Mouse (Mus musculus) midbrain, embryonic 14.5 days (tissue): ENCODE measurements around the gene Thada. TPM values are rescaled to one million over a fixed set of nuclear protein-coding genes. Genes with fewer than 3 reads are reported as not detected.
A peak's percentile ranks its signal among the peaks of the same experiment; 100 is the strongest.

Source experiments
- ATAC-seq: fragments of 200-750 bp; cut with Nextera tagmentation; 2 replicates; pipeline ENCODE4 v1.8.0; 2017; ENCODE audit warnings: moderate number of reproducible peaks, moderate library complexity; ENCODE audit not compliant: low FRiP score, low TSS enrichment
- DNase-seq: peaks from one replicate; pipeline ENCODE4 v3.0.0-alpha.2; 2015
- H3K27ac ChIP-seq: fragments of 300-500 bp; sonication (generic); replicated peaks from 2 replicates; pipeline ENCODE4 v1.5.1; 2014; ENCODE audit warnings: mild to moderate bottlenecking, low read depth, low read length, moderate library complexity
- H3K27me3 ChIP-seq: fragments of 300-500 bp; sonication (generic); 2 replicates; pipeline ENCODE4 v1.6.1; 2014; ENCODE audit warnings: low read length, control low read depth, mixed read lengths; ENCODE audit not compliant: control insufficient read depth, insufficient read depth
- H3K36me3 ChIP-seq: fragments of 300-500 bp; sonication (generic); 2 replicates; pipeline ENCODE4 v1.6.1; 2014; ENCODE audit warnings: low read length, control low read depth; ENCODE audit not compliant: control insufficient read depth, insufficient read depth
- H3K4me1 ChIP-seq: fragments of 300-500 bp; sonication (generic); 2 replicates; pipeline ENCODE4 v1.6.1; 2014; ENCODE audit warnings: mild to moderate bottlenecking, antibody characterized with exemption, low read length, control low read depth; ENCODE audit not compliant: control insufficient read depth, insufficient read depth
- H3K4me2 ChIP-seq: fragments of 300-500 bp; sonication (generic); 2 replicates; pipeline ENCODE4 v1.6.1; 2014; ENCODE audit warnings: mild to moderate bottlenecking, low read length, moderate library complexity
- H3K4me3 ChIP-seq: fragments of 300-500 bp; sonication (generic); replicated peaks from 2 replicates; pipeline ENCODE4 v1.5.1; 2014; ENCODE audit warnings: low read depth, low read length
- H3K9ac ChIP-seq: fragments of 300-500 bp; sonication (generic); replicated peaks from 2 replicates; pipeline ENCODE4 v1.6.1; 2014; ENCODE audit warnings: mild to moderate bottlenecking, low read length, moderate library complexity
- H3K9me3 ChIP-seq: fragments of 300-500 bp; sonication (generic); 2 replicates; pipeline ENCODE4 v1.6.1; 2016; ENCODE audit warnings: low read length, control low read depth, mixed read lengths; ENCODE audit not compliant: control insufficient read depth
- WGBS: fragments of 180-500 bp; shearing (Covaris S2); extraction: QIAGEN DNeasy Blood & Tissue Kit; methylation state at CpG from one replicate; pipeline ENCODE4 v1.1.7; 2014; 5-methylcytosine and 5-hydroxymethylcytosine counted together
- polyA plus RNA-seq: library from polyadenylated mRNA; unstranded; fragments of >200 nt; fragmentation: Nextera tagmentation; extraction: Ambion mirVana; gene quantifications from 2 replicates; pipeline ENCODE4 v1.2.1, GENCODE M21; 2014

Gene Thada
- 7.0 and 9.5 TPM in 2 replicates for polyA plus RNA-seq

GRCm38 (mm10) chr17:84465753-84466608 is at the start of gene Thada:
TSS of gene Thada (minus strand) at chr17:84466205.
- under 1% methylated on average over 67 of the region's 67 CpGs for WGBS
- Histone ChIP-seq H3K27ac (peak within 1 kb of the TSS; percentile 86), H3K4me1 (0 out of 2 replicates have a peak, but pooled peaks cover 8% of the 10 kb centered on the region), H3K4me2 (peak within 1 kb of the TSS; percentile 91), H3K4me3 (peak within 1 kb of the TSS; percentile 90), H3K27me3 (no peaks in the 10 kb centered on the region), H3K9ac (peak within 1 kb of the TSS; percentile 84), H3K9me3 (no peaks in the 10 kb centered on the region), H3K36me3 (no peaks in the 10 kb centered on the region)
- peak; percentile 99 for ATAC-seq
- peak; percentile 100 for DNase-seq

GRCm38 (mm10) chr17:84512516-84513085 is 46.6 kb upstream of the Thada start:
- Histone ChIP-seq H3K4me3 (peak overlapping the region; percentile 74), H3K36me3 (no peaks in the 10 kb centered on the region), H3K27me3 (no peaks in the 10 kb centered on the region), H3K9me3 (no peaks in the 10 kb centered on the region), H3K4me1 (peaks cover 14% of the 10 kb centered on the region), H3K4me2 (peak overlapping the region; percentile 92), H3K27ac (no peak overlapping the region), H3K9ac (peak overlapping the region; percentile 78; the same call in 1 of the 2 replicates)
- ATAC-seq (no peak), DNase-seq (peak; percentile 28)
- WGBS = 46% methylated on average over 4 of the region's 4 CpGs

- Histone ChIP-seq H3K36me3 (no peaks in the 10 kb centered on the region), H3K27ac (peak within 1 kb of the TSS; percentile 26; the same call in 1 of the 2 replicates)
These were observed 45.9 kb upstream of the Thada start, which contains the start of gene Plekhh2 for GRCm38 (mm10) chr17:84511682-84512515. TSS of gene Plekhh2 (plus strand) at chr17:84511895.

GRCm38 (mm10) chr17:84510961-84511639 is 45.1 kb upstream of the Thada start:
- DNase-seq (no peak), ATAC-seq (no peak; the same call in 1 of the 2 replicates)
- H3K27ac ChIP-seq = no peak overlapping the region
- H3K9ac ChIP-seq = no peak overlapping the region
- 31% methylated on average over 11 of the region's 11 CpGs for WGBS
- peak overlapping the region; percentile 74 for H3K4me3 ChIP-seq
- no peaks in the 10 kb centered on the region for H3K9me3 ChIP-seq
- H3K36me3 ChIP-seq = no peaks in the 10 kb centered on the region
- no peaks in the 10 kb centered on the region for H3K27me3 ChIP-seq
- peaks cover 14% of the 10 kb centered on the region for H3K4me1 ChIP-seq
- peak overlapping the region; percentile 92 for H3K4me2 ChIP-seq

More at GRCm38 (mm10) chr17:84511682-84512515, 45.9 kb upstream of the Thada start, which contains the start of gene Plekhh2:
- DNase-seq (peak; percentile 92), ATAC-seq (peak; percentile 88)
- Histone ChIP-seq H3K27me3 (no peaks in the 10 kb centered on the region), H3K9ac (peak within 1 kb of the TSS; percentile 78), H3K4me1 (peaks cover 14% of the 10 kb centered on the region), H3K4me3 (peak within 1 kb of the TSS; percentile 74), H3K4me2 (peak within 1 kb of the TSS; percentile 92), H3K9me3 (no peaks in the 10 kb centered on the region)
- WGBS = under 1% methylated on average over 78 of the region's 79 CpGs

- H3K4me2 ChIP-seq = no peak overlapping the region
- H3K27me3 ChIP-seq = no peaks in the 10 kb centered on the region
- no peaks in the 10 kb centered on the region for H3K9me3 ChIP-seq
- H3K27ac ChIP-seq = no peak overlapping the region
- no peak overlapping the region for H3K4me3 ChIP-seq
- 66% methylated on average over 5 of the region's 5 CpGs for WGBS
- no peaks in the 10 kb centered on the region for H3K36me3 ChIP-seq
- peaks cover 14% of the 10 kb centered on the region for H3K4me1 ChIP-seq
- ATAC-seq = no peak
- no peak overlapping the region for H3K9ac ChIP-seq
- DNase-seq = peak; percentile 44
These were observed 44.4 kb upstream of the Thada start for GRCm38 (mm10) chr17:84510355-84510754.

- Histone ChIP-seq H3K4me3 (no peak overlapping the region), H3K4me1 (peaks cover 14% of the 10 kb centered on the region), H3K9me3 (no peaks in the 10 kb centered on the region), H3K9ac (no peak overlapping the region), H3K36me3 (no peaks in the 10 kb centered on the region), H3K27me3 (no peaks in the 10 kb centered on the region), H3K4me2 (no peak overlapping the region), H3K27ac (no peak overlapping the region)
- no peak for ATAC-seq
- 63% methylated on average over 4 of the region's 4 CpGs for WGBS
- peak; percentile 30 for DNase-seq
These were observed 43.2 kb upstream of the Thada start for GRCm38 (mm10) chr17:84509176-84509575.

GRCm38 (mm10) chr17:84508736-84509135 is 42.7 kb upstream of the Thada start:
- peaks cover 14% of the 10 kb centered on the region for H3K4me1 ChIP-seq
- H3K36me3 ChIP-seq = no peaks in the 10 kb centered on the region
- H3K27me3 ChIP-seq = no peaks in the 10 kb centered on the region
- no peak overlapping the region for H3K4me3 ChIP-seq
- 9% methylated on average over 3 of the region's 3 CpGs for WGBS
- H3K9me3 ChIP-seq = no peaks in the 10 kb centered on the region
- ATAC-seq = peak; percentile 25; the same call in 1 of the 2 replicates
- no peak overlapping the region for H3K9ac ChIP-seq
- DNase-seq = peak; percentile 36
- H3K27ac ChIP-seq = no peak overlapping the region
- H3K4me2 ChIP-seq = no peak overlapping the region

GRCm38 (mm10) chr17:84505922-84506321 is 39.9 kb upstream of the Thada start:
- Histone ChIP-seq H3K4me1 (peaks cover 9% of the 10 kb centered on the region), H3K36me3 (no peaks in the 10 kb centered on the region), H3K9me3 (no peaks in the 10 kb centered on the region), H3K27me3 (no peaks in the 10 kb centered on the region), H3K9ac (no peak overlapping the region), H3K4me3 (no peak overlapping the region), H3K4me2 (no peak overlapping the region), H3K27ac (no peak overlapping the region)
- DNase-seq = no peak
- 83% methylated on average over 2 of the region's 2 CpGs for WGBS
- no peak for ATAC-seq
